Mouse (Mus musculus) ovary, postnatal 10 days (tissue): ENCODE results near the gene Fxyd7.

ENCODE experiments used
- DNase-seq: peaks from one replicate; pipeline ENCODE4 v3.0.0; 2022; ENCODE audit warnings: low spot score

Gene Fxyd7

DNA sequence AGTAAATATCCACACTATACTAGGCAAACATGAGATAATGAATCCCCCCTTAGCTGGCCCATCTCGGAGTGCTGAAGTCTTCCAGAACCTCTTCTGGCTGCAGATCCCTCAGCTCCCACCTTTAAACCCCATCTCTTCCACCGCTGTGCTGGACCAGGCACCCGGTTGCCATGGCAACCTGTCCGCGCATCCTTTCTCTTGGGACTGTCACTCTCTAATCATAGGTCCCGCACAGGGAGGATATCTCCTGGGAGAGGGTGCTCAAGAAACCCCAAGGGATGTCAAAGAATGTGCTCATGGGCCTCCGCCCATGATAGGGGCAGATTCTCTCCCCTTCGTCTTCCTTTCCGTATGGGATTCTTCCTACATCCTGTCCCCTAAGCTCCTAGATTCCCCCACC lies 346 bp downstream of the Fxyd7 start:
- no peak for DNase-seq

DNA sequence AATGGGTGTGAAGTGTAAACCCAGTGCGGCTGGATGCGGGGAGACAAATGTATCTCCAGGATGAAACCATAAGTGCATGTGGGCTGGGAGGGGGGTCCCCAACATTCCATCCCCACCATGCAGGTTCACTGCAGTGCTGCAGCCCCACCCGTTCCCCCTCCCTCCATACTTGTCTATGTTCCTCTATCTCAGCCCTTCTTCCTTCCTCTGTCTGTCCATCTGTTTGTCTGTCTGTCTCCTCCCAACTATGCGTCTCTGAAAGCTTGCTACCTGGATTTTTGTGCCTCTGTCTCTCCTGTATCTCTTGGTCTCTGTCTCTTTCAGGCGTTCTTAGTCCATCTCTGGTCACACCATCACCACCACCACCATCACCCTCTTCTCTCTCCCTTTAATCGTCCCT lies 780 bp downstream of the Fxyd7 start:
- no peak for DNase-seq

DNA sequence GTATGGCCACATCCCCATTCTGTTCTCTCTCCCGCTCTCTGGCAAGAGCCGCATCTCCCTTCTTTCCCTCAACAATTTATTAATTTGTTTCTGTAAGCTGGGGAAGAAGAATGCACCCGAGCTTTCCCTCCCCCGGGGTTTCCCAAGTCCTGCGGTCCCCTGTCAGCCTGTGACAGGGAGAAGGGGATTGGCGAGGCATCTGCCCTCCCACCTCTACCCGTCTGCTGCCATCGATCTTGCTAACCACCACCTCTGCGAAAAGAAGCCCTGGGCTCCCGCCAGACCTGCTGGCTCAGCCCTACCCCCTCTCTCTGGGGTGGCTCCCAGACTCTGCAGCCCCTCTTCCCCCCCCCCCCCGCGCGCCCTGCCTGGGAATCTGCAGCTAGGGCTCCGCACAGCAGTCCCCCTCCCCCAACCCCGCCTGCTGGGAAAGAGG lies 1.4 kb downstream of the Fxyd7 start:
- DNase-seq, result no peak

DNA sequence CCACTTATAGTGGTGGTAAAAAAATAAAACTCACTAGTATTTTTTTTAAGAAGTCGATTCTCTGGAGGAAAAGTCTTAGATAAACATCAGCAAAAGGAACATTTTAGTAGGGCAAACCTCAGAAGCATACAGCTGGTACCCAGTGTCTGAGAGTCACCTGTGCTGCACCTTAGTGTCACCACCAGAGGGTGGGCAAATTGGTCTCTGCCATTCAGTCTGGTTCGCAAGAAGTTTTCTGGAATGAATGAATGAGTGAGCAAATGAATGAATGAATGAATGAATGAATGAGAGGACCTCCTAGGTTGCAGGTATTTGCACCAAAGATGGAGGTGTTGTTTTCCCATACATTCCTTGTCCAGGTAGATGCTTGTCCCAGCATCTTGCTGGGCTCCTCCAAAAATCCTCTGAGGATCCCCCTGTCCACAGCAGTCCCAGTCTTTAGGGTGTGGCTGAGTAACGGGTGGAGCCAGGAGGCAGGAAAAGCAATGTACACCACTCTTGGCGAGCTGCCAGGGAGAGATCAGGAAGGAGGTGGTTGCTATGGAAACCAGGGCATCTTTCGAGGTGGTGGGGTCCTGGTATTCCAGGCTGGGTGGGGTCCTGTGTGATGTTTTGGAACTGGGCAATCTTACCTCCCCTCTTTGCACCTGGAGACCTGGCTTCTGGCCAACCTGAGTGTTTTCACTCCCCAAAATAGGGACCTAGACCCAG lies 2.0 kb downstream of the Fxyd7 start:
- no peak for DNase-seq

DNA sequence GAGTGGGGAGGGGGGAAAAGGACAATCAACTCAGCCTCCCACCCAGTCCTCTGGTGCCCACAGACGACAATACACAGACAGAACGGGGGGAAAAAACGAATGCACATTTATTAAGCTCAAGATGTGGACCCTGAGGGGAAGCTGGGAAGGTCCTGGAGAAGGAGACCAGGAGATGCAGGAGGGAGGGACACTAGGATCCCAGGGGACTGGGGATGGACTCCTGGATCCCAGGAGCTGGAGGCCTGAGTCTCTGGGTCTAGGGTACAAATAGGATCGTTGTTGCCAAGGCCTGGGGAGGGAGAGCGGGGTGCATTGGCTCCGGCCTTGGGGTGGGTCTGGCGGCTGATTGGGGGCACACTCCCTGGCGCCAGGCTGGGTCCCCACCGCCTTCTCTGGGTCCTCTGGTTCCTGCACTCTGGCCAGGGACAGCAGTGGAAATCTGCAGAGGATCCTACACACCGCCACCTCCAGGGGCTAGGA lies 8.8 kb downstream of the Fxyd7 start, which contains the start of gene Fxyd5:
TSS of gene Fxyd5 (minus strand) at position 51 of the 480 bp plus-strand sequence.
- DNase-seq, result no peak

DNA sequence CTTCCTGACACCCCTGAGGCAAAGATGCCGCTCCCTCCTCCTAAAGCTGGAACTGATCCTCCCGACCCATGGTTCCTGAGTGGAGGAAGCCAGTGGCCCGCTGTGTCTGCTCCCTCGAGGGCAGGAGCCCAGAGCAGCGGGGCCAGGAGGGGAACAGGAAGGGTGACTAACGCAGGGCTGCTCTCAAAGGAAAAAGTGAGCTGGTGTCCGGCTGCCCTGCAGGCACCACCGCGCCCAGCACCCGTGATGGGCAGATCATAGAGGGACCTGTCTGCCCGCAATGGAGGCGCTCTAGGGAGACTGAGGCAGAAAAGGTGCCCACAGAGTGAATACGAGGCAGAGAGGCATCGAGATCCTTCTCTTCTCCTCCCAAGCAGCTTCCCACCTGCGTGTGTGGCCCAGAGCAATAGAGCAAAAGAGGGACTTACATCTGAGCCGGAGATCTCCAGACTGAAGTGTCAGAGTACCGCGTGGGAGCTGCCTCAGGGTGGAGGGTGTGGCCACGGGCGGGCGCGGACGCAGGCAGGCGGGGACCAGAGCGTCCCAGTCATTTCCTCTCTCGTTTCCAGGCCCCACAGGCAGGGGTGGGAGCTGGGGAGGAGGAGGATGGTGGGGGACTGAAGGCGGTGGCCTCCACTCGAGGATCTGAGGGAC lies 9.5 kb downstream of the Fxyd7 start:
- no peak for DNase-seq

DNA sequence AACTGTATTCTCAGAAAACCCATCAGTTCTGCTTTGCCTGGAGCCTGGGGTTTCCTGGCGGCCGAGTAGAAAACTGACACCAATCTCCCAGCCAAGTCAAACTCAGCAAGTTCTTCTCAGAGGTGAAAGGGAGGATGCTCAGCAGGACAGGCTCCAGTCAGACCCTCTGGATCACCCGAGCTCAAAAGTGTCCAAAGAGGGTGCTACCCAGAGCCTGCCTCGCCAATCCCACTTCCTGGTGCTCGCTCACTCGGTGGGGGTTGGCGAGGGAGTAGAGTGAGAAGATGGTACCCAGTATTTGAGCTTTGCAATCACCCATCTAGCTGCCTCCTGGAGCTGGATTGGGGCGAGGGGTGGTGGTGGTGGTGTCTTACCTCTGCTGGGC lies 10.3 kb downstream of the Fxyd7 start:
- no peak for DNase-seq

DNA sequence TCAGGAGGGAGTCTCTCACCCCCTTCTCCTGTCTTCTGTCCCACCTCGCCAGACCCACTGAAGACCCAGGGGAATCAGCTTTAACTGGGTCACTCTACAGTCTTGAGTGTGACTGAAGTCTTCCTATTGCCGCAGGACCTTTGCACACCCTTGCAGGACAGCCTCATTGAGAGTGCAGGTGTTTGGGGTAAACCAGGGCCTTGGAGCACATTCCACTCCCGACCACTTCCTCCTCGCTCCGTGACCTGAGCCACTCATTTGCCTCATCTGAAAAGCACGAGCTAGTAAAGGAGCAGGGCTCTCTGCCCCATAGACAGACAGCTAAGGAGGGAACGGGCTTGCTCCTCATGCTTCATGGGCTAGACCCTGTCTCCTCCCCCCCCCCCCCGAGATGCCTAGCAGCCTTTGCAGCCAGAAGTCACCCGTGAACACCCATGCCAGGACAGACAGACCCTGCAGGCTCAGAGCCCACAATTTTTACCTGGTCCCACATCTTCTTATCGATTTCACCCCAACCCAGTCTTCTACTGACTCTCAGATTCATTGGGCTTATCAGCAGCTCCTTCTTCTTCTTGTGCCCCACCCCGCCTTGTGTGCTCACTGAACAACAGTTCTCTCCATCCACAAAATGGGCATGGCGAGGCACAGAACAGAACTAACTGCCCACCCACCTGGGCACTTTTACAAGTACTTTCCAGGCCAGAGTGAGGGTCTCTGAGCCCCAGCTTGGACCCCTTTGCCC lies 10.8 kb downstream of the Fxyd7 start:
- no peak for DNase-seq

DNA sequence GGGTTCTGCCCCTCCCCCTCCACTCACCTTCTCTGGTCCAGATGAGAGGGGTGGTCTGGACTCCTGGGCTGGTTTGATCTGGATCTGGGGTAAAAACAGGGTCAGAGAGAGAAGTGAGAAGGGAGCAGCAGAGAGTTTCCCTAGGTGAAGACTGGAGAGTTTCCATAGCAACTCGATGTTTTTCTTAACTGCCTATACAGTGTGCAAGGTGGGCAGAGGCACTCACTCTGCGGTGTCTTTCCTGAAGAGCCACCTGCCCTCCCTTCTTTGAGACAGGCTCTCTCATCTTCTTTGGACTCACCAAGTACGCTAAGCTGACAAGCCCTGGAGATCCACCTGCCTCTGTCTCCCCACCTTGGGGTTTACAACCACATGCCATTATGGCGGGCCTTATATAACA lies 12.3 kb downstream of the Fxyd7 start:
- no peak for DNase-seq

DNA sequence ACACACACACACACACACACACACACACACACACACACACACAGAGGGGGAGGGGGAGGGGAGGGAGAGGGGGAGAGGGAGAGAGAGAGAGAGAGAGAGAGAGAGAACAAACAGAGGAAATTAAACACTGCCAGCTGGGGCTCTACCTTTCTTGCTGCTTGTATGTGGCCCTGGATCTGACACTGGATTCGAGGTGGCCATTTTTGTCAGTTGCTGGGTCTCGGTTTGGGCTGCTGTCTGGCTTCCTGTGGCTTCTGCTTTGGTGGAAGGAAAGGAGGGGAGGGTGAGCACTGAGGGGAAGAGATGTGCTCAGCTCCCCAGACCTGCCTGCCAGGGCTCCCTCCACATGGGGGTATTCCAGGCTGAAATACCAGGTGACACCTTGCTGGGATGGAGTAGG lies 13.6 kb downstream of the Fxyd7 start:
- no peak for DNase-seq

DNA sequence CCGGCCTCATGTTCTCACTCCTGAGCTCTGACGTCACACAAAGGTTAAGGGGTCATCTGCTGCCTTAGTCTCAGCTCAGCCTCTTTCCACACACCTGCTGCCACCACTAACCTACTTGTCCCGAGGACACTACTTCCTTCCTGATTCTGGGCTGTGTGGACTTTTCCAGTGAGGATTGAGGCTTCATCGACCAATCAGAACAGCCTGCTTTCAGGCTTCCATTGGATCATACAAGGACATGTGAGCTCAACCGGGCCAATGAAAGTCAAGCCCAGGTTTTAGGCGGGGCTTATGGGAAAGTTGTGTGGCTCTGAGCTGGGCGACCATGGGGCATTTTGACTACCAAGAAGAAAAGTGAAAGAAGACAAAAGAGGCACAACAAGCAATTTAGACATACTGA lies 14.3 kb downstream of the Fxyd7 start:
- no peak for DNase-seq

DNA sequence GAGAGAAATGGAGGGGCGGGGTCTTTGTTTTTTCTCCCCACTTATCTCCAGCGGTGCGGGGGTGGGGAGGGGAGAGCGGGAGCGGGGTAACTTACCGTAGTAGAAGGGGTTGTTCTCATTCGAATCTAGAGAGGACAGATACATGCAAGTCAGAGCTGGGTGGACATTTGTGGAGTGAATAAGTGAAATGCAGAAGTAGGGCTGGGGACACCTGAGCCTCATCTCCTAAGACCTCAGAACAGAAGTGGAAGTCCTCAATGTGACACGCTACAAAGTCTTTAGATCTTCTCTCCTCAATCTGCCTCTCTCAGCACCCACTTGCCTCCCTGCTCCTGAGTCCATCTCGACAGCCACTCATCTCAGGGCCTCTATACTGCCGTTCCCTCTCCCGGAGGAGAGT lies 16.0 kb downstream of the Fxyd7 start:
- DNase-seq, result no peak

DNA sequence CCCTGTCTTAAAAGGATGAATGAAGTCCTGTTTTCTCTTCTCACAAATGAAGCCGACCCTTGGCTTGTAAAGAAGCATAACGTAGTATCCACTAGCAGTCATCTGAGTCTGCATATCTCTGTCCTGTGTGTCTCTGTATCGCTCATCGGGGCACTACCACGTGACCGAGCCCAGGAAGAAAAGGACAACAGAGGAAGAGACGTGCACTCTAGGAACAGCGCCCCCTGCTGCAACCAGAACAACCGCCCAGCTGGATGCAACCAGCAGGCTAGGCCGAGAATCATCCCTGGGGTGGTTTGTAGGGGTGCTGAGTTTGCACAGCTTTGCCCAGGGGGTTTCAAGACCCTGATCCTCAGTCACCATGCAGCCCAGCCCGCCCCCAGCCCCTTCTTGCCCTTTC lies 16.5 kb downstream of the Fxyd7 start:
- no peak for DNase-seq

DNA sequence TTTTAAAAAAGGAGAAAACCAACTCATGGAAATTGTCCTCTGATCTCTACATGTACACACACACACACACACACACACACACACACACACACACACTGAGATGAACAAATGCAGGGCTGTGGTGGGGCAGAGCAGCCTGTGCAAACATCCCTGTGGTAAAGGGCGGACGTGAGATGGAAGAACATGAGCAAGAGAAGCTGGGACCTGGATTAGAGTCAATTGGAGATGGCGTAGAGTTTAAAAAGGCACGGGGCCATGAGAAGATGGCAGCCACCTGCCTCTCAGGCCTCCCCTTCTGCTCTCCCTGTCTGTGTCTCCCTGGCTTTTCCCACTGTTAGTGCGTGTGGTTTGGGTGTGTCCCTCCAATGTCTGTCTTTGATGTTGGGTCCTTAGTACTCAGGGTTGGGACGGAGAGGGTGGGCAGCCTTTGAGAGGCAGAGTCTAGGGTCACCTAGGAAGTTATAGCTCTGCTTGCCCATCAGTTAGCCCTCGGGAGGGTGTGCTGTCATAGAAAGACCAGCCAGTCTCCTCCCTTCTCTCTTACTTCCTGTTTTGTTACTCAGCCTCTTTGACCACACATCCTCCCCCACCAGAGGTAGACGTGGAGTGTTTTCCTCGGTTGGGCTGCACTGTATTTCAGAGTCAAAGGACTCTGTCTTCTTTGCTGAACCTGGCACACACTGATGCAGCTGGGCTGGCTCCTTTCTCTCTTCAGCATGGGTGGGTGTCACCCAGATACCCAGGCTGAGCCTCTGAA lies 17.7 kb downstream of the Fxyd7 start:
- DNase-seq, result no peak

DNA sequence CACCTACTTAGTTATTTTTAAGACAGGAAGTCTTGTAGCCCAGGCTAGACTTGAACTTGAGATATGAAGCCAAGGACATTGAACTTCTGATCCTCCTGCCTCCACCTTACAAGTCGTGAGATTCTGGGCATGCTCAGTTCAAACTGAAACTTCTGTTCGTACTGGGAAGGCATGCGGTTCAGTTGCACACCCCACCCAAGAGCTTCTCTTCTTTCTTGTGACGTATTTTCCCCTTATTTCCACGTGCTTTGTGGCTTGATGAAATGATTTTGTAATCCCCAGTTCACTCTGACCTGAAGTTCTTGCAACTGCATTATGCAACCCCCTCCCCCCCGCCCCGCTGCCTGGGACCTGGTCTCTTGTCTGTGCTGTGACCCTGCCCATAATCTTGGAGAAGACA lies 19.5 kb downstream of the Fxyd7 start:
- DNase-seq, result no peak

DNA sequence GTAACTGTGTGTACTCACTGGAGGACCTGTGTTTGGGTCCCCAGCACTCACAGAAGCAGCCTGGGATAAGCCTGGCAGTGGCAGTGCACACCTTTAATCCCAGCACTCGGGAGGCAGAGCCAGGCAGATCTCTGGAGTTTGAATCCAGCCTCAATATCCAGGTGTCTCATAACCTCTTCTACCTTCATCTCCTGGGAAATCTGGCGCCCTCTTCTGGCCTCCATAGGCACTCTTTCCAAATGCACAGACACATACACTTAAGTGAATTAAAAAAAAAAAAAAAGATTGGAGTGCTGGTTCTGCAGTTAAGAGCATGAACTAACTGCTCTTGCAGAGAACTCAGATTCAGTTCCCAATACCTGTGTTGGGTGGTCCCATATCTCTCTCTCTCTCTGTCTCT lies 20.6 kb downstream of the Fxyd7 start:
- no peak for DNase-seq

DNA sequence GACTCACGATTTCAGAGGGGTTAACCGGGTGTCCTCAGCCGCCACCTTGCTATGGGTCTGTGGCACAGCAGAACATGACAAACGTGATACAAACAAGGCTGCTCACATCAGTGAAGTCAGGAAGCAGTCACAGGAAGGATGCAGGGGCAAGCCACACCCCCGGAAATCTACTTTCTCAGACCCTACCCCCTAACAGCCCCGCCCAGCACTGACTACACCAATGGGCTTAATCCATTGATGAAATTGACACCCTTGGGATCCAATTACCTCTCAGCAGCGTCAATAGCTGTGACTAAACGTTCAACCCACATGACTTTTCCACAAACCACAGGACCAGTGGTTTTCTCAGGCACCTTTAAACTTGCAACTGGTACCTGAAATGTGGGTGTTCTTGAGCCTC lies 22.7 kb downstream of the Fxyd7 start:
- no peak for DNase-seq

DNA sequence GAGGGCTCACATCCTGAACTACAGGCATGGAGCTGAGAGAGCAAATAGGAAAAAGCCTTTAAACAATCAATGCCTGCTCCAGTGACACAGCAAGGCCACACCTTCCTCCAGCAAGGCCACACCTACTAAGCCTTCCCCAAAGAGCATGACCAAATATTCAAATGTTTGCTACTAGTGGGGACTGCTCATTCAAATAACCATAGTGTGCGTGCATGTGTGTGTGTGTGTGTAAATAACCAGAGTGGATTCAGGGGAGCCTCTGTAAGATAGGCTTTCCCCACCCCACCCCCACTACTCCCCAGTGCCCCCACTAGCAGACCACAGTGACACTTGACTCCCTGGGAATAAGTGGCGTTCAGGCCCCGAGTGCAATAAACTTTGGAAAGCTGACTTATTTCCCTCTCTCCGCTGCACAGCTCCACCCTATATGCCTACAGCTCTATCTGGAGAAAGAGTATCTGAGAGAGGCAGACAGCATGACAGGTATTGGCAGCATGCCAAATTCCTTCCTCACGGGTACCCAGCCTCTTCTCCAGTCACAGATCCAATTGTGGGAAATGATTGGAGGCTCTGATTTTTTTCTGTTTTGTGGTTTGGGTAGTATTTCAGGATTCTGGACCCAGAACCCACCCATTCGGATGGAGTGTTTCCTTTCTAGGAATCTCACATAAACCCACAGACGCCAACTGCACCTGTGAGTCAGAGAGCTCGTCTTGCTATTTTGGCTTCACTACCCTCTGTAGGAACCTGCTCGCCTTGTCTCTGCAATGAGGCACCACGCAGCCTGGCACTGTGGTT lies 34.0 kb downstream of the Fxyd7 start:
- no peak for DNase-seq

DNA sequence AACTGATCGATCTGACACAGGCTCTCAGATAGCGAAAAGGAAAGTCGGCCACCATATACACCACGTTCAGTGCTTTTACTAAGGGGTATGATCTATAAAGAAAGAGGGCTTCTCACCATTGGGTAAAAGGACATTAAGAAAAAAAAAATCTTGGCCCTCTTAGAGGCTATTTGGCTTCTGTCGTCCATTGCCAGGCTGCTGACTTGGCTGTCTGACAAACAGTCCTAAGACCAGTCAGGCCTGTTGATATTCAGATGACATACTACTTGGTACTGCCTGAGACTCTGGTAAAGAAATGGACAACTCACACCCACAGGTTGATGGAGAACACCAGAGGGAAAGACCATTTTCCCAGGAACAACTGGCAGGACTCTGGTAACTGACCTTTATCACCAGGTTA lies 38.3 kb downstream of the Fxyd7 start:
- no peak for DNase-seq

DNA sequence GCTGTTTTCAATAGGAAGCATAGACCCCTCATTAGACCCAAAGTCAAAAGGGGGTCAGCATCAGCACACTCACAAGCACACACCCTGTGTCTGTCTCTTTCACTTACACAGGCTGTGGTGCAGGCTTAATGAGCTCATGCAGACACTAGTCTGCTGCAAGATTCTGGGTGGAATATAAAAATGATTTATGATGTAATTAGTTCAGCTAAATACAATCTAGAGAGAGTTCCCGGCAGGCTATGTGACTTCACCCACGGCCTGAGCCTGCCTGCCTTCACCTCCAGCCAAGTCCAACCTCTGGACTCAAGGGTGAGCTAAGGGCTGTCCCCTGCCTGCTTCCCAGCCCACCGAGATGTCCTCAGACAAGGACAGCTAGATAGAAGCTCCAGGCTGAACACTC lies 42.4 kb downstream of the Fxyd7 start:
- no peak for DNase-seq

DNA sequence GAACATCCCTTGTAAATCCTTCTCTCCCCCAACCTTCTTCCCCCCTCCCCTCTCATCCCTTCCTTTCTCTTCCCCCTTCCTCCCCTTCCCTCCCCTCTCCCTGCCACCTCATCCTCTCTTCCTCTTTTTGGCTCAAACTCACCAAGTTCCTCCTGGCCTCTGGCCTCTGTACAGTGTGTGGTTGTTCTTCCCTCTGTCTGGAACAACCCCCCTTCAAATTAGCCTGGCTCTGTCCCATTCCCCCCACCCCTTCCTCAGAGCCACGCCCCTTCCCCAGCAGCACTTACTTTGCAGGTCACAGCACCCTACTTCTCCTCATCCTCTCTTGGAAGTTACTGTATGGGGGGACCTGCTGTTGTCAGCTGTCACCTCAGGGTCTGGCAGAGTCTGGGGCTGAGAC lies 43.1 kb downstream of the Fxyd7 start:
- DNase-seq, result no peak

DNA sequence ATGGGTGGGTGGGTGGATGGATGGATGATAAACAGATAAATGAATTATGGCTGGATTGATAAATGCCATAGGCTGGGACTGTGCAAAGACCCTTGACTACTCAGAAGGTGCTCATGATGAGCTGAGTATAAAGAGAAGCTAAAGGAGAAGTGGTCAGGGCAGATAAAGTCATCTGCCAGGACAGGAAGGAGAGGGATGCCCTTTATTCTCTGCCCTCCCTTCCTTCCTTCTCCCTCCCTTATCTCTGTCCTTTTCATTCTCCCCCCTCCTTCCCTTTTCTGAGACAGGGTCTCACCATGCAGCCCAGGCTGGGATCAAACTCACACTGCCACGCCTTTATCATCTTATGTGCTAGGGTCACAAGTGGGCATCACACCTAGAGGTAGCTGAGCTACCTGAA lies 43.5 kb downstream of the Fxyd7 start:
- no peak for DNase-seq
